ENCODE assay signal across 24 mouse cellular contexts in genomic region chr1:87704230-87704629, GRCm38 (mm10). TPM values are rescaled to one million over a fixed set of nuclear protein-coding genes. Genes with fewer than 3 reads are reported as not detected.
DNase-seq lines count a peak whose midpoint lies in the region; ATAC-seq and TF ChIP-seq lines count a peak whose summit lies in the region.
"Had no signal": no experiment of that assay in that cellular context is flagged by ENCODE, and none has a peak within 500 bp of the region (broad histone marks: within the 10 kb centered on the region; RNA-seq: fewer than 3 reads in every experiment).

No protein-coding gene starts in this region.

- 71% methylated on average over 2 of the region's 2 CpGs for WGBS in liver, embryonic 13.5 days (ENCODE audit: insufficient replicate concordance)
- WGBS in liver, postnatal 0 days (ENCODE audit: insufficient replicate concordance): 72% methylated on average over 2 of the region's 2 CpGs

- H3K9me3 ChIP-seq in liver, embryonic 13.5 days (replicated peaks): no peaks in the 10 kb centered on the region
- H3K9me3 ChIP-seq in liver, postnatal 0 days (ENCODE audit: low read length): no peaks in the 10 kb centered on the region
- H3K9me3 ChIP-seq: embryonic facial prominence, embryonic 10.5 days; forebrain, embryonic 15.5 days; hindbrain, embryonic 15.5 days had no signal

- DNase-seq in frontal cortex, postnatal 36 days (ENCODE audit: low spot score in 2 of 2): no peak
- no peak for DNase-seq in liver, embryonic 13.5 days
- no peak for DNase-seq in liver
- DNase-seq in liver, postnatal 0 days: no peak
- no peak for DNase-seq in layer of hippocampus, postnatal 14 days (ENCODE audit: low spot score in 2 of 2)
- DNase-seq: adrenal gland, adult 8-10 months; adrenal gland, postnatal 25 days; cerebellum, adult 2 months; cerebellum, adult 9-11 months; cerebellum, postnatal 36 days; embryo, embryonic 11 days; gastrocnemius, adult 2 months; gastrocnemius, postnatal 14 days; heart, adult 11 months had no signal

- ATAC-seq in frontal cortex, adult (ENCODE audit: low TSS enrichment): peak; percentile 60
- no peak for ATAC-seq in liver, embryonic 13.5 days (ENCODE audit: low read depth)
- no peak for ATAC-seq in liver, postnatal 0 days
- ATAC-seq: activated CD4-positive, CD25-positive, alpha-beta regulatory T cell, adult 4 months; forebrain, embryonic 15.5 days had no signal

- 0 out of 2 replicates have a peak overlapping the region, but pooled peaks have one; percentile 8 for H3K4me2 ChIP-seq in liver, embryonic 13.5 days
- no peak overlapping the region for H3K4me2 ChIP-seq in liver, postnatal 0 days (ENCODE audit: low read depth, low read length)
- H3K4me2 ChIP-seq: embryonic facial prominence, embryonic 13.5 days; forebrain, embryonic 12.5 days; forebrain, embryonic 15.5 days; heart, embryonic 11.5 days; hindbrain, embryonic 12.5 days; hindbrain, embryonic 15.5 days had no signal

- peaks cover 46% of the 10 kb centered on the region for H3K36me3 ChIP-seq in liver, embryonic 13.5 days
- peaks cover 44% of the 10 kb centered on the region for H3K36me3 ChIP-seq in liver, postnatal 0 days (replicated peaks; ENCODE audit: insufficient read depth, low read length)
- H3K36me3 ChIP-seq: embryonic facial prominence, embryonic 10.5 days; embryonic facial prominence, embryonic 13.5 days; forebrain, embryonic 12.5 days; forebrain, embryonic 15.5 days; hindbrain, embryonic 12.5 days; hindbrain, embryonic 15.5 days had no signal

- TF ChIP-seq EP300 in liver, postnatal 0 days (IDR thresholded peaks at IDR 0.05; ENCODE audit: low read depth): no peak

- no peaks in the 10 kb centered on the region for H3K27me3 ChIP-seq in liver, embryonic 13.5 days
- H3K27me3 ChIP-seq in liver, postnatal 0 days (ENCODE audit: insufficient read depth, low read length): no peaks in the 10 kb centered on the region
- H3K27me3 ChIP-seq: embryonic facial prominence, embryonic 13.5 days; forebrain, embryonic 12.5 days; forebrain, embryonic 15.5 days; hindbrain, embryonic 12.5 days; hindbrain, embryonic 15.5 days had no signal

- no peak for TF ChIP-seq CTCF in liver, postnatal 0 days (IDR thresholded peaks at IDR 0.05; ENCODE audit: low read depth)

- peak overlapping the region; percentile 93 for H3K27ac ChIP-seq in liver, embryonic 13.5 days
- H3K27ac ChIP-seq in liver, postnatal 0 days (ENCODE audit: low read depth): 0 out of 2 replicates have a peak overlapping the region, but pooled peaks have one; percentile 29
- H3K27ac ChIP-seq: embryonic facial prominence, embryonic 10.5 days; embryonic facial prominence, embryonic 13.5 days; forebrain, embryonic 12.5 days; forebrain, embryonic 15.5 days; gastrocnemius, adult 2 months; hindbrain, embryonic 12.5 days; hindbrain, embryonic 15.5 days had no signal

- no peak overlapping the region for H3K4me3 ChIP-seq in liver, embryonic 13.5 days (replicated peaks)
- H3K4me3 ChIP-seq in liver, postnatal 0 days (ENCODE audit: low read depth, low read length): no peak overlapping the region
- H3K4me3 ChIP-seq: embryonic facial prominence, embryonic 10.5 days; embryonic facial prominence, embryonic 13.5 days; erythroblast, embryonic 14.5 days; forebrain, embryonic 12.5 days; forebrain, embryonic 15.5 days; gastrocnemius, adult 2 months; hindbrain, embryonic 12.5 days; hindbrain, embryonic 15.5 days had no signal

- peak overlapping the region; percentile 45; the same call in 1 of the 2 replicates for H3K9ac ChIP-seq in liver, embryonic 13.5 days
- no peak overlapping the region for H3K9ac ChIP-seq in liver, postnatal 0 days (replicated peaks)
- H3K9ac ChIP-seq: embryonic facial prominence, embryonic 13.5 days; forebrain, embryonic 12.5 days; forebrain, embryonic 15.5 days; hindbrain, embryonic 12.5 days; hindbrain, embryonic 15.5 days had no signal

- peaks cover 49% of the 10 kb centered on the region for H3K4me1 ChIP-seq in liver, embryonic 13.5 days (replicated peaks)
- H3K4me1 ChIP-seq in liver, postnatal 0 days (ENCODE audit: insufficient read depth): peaks cover 7% of the 10 kb centered on the region
- H3K4me1 ChIP-seq: embryonic facial prominence, embryonic 10.5 days; embryonic facial prominence, embryonic 13.5 days; hindbrain, embryonic 12.5 days; hindbrain, embryonic 15.5 days had no signal

RNA-seq across cellular contexts. Expression of gene Atg16l1, which starts 51.4 kb away (rescaled TPM):
- 14.5 and 15.3 TPM in 2 replicates for polyA plus RNA-seq in liver, embryonic 13.5 days (2015; fragmentation: Nextera tagmentation; extraction: Ambion mirVana)
- polyA plus RNA-seq in liver, postnatal 0 days (2015; fragmentation: Nextera tagmentation; extraction: Ambion mirVana): 15.4 and 18.6 TPM in 2 replicates
- 10 to 100 TPM; 53.9 to 61.1 TPM for total RNA-seq in layer of hippocampus, postnatal 14 days (2021)
